Mouse (Mus musculus) C2C12 (cell line): Measurements from ENCODE around the gene Slc1a1.

Experiments
- CEBPB ChIP-seq: IDR thresholded peaks from one replicate; pipeline ENCODE4 v1.6.1; 2011; ENCODE audit warnings: low read depth, mild to moderate bottlenecking, control low read depth, moderate library complexity
- CTCF ChIP-seq: IDR thresholded peaks from one replicate; pipeline ENCODE4 v1.5.1; 2011; ENCODE audit not compliant: control insufficient read depth, insufficient read depth, insufficient read length
- FOSL1 ChIP-seq: IDR thresholded peaks from one replicate; pipeline ENCODE4 v1.8.0; 2011; ENCODE audit warnings: mild to moderate bottlenecking, low read length; ENCODE audit not compliant: poor library complexity, insufficient read depth, severe bottlenecking
- MAX ChIP-seq: IDR thresholded peaks from one replicate; pipeline ENCODE4 v1.6.1; 2011; ENCODE audit warnings: mild to moderate bottlenecking, control low read depth
- MYOD1 ChIP-seq: IDR thresholded peaks from one replicate; pipeline ENCODE4 v1.6.1; 2011; ENCODE audit warnings: low read depth; ENCODE audit not compliant: control insufficient read depth, insufficient read length
- MYOG ChIP-seq: IDR thresholded peaks from one replicate; pipeline ENCODE4 v1.6.1; 2011; ENCODE audit not compliant: control insufficient read depth, insufficient read length; ENCODE audit errors: extremely low read depth
- USF1 ChIP-seq: IDR thresholded peaks from one replicate; pipeline ENCODE4 v1.6.1; 2011; ENCODE audit warnings: low read depth, mild to moderate bottlenecking, control low read depth, moderate library complexity

- TF ChIP-seq CEBPB (no peak), CTCF (no peak), MAX (no peak), MYOG (no peak), FOSL1 (no peak), USF1 (no peak), MYOD1 (no peak)
These were observed 44.7 kb upstream of the Slc1a1 start for GRCm38 (mm10) chr19:28790196-28790595.
